ENCODE assay signal across 8 mouse cellular contexts in the genomic region with DNA sequence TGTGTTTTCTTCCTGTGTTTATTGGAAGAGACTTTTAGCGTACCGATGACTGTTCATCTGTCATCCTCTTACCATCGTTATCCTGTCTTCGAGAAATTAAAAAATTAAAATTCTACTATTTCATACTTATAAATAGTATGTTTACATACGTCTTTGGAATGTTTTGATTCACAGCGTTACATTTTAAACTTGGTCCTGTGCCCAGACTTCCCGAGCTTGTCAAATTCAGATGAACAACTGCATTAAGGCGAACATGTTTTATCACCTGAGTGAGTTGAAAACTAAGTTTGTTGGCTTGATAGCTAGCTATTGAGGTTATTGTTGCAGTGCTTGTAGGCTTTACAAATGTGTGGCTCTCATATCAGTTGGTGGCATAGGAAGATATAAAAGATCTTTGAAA. TPM values are rescaled to one million over a fixed set of nuclear protein-coding genes. Genes with fewer than 3 reads are reported as not detected.
DNase-seq lines count a peak whose midpoint lies in the region; ATAC-seq and TF ChIP-seq lines count a peak whose summit lies in the region.

No protein-coding gene starts in this region.

- H3K9ac ChIP-seq in hindbrain, postnatal 0 days (replicated peaks; ENCODE audit: low read length) = peak overlapping the region; percentile 77

- H3K27ac ChIP-seq in layer of hippocampus, adult 2 months = peak overlapping the region; percentile 90
- H3K27ac ChIP-seq in hindbrain, postnatal 0 days = peak overlapping the region; percentile 89; the same call in 1 of the 2 replicates

- H3K4me3 ChIP-seq in layer of hippocampus, adult 2 months = peak overlapping the region; percentile 97
- H3K4me3 ChIP-seq in hindbrain, postnatal 0 days (ENCODE audit: low read length) = peak overlapping the region; percentile 77
- peak overlapping the region; percentile 83 for H3K4me3 ChIP-seq in myocyte

- H3K79me2 ChIP-seq in myocyte (ENCODE audit: control insufficient read depth, insufficient read depth) = peaks cover 21% of the 10 kb centered on the region

- no peak for DNase-seq in layer of hippocampus, adult 2 months (ENCODE audit: low spot score in 2 of 2)
- DNase-seq in layer of hippocampus, postnatal 10 days (ENCODE audit: low spot score in 2 of 2) = no peak
- DNase-seq in c-Kit-positive CD71-positive TER-119-positive erythroid progenitor cells, embryonic 14.5 days (ENCODE audit: low spot score) = peak; percentile 14
- DNase-seq in hindbrain, postnatal 0 days (ENCODE audit: low spot score) = no peak
- DNase-seq in gastrocnemius, adult 18-20 months (ENCODE audit: low spot score) = no peak
- no peak for DNase-seq in embryo, embryonic 10.5 days (ENCODE audit: low spot score)

- 35% methylated on average over 8 of the region's 8 CpGs for WGBS in hindbrain, postnatal 0 days

- no peak for TF ChIP-seq CTCF in layer of hippocampus, adult 2 months (conservative IDR thresholded peaks at IDR 0.05)
- no peak for TF ChIP-seq CTCF in hindbrain, postnatal 0 days (IDR thresholded peaks at IDR 0.05; ENCODE audit: low read depth)

- no peak overlapping the region for H3ac ChIP-seq in myocyte (ENCODE audit: control insufficient read depth, insufficient read length)

- H3K36me3 ChIP-seq in hindbrain, postnatal 0 days (ENCODE audit: insufficient read depth, low read length) = no peaks in the 10 kb centered on the region
- peaks cover 6% of the 10 kb centered on the region for H3K36me3 ChIP-seq in myocyte (ENCODE audit: control insufficient read depth, insufficient read depth)

- TF ChIP-seq POLR2A in myocyte (IDR thresholded peaks at IDR 0.05; ENCODE audit: insufficient read length, low read depth) = no peak

- H3K4me2 ChIP-seq in hindbrain, postnatal 0 days (ENCODE audit: low read depth, low read length) = peak overlapping the region; percentile 77
- H3K4me2 ChIP-seq in myocyte (ENCODE audit: low read depth) = peak overlapping the region; percentile 70

- H3K27me3 ChIP-seq in hindbrain, postnatal 0 days (ENCODE audit: insufficient read depth, low read length) = no peaks in the 10 kb centered on the region
- no peaks in the 10 kb centered on the region for H3K27me3 ChIP-seq in myocyte (ENCODE audit: control insufficient read depth, insufficient read depth, insufficient read length)

- no peaks in the 10 kb centered on the region for H3K9me3 ChIP-seq in hindbrain, postnatal 0 days (ENCODE audit: low read length)

- no peak for ATAC-seq in hindbrain, postnatal 0 days
- ATAC-seq in monocyte, adult 5-6 weeks (replicated peaks; ENCODE audit: insufficient number of reproducible peaks, low FRiP score, low TSS enrichment, poor library complexity, severe bottlenecking) = no peak

- peaks cover 3% of the 10 kb centered on the region; the same call in 1 of the 2 replicates for H3K4me1 ChIP-seq in hindbrain, postnatal 0 days (ENCODE audit: insufficient read depth, low read length)

TF ChIP-seq in myocyte, 11 proteins besides CTCF, POLR2A, EP300 and RAD21:
- TF ChIP-seq MYOG (IDR thresholded peaks at IDR 0.05; ENCODE audit: control insufficient read depth in 1 of 3, insufficient read depth in 1 of 3, insufficient read length in 2 of 3, low read depth in 2 of 3) = no peak
- TF ChIP-seq CEBPB (IDR thresholded peaks at IDR 0.05; ENCODE audit: insufficient read depth, poor library complexity, severe bottlenecking) = no peak
- no peak for TF ChIP-seq SRF (IDR thresholded peaks at IDR 0.05; ENCODE audit: control insufficient read depth, insufficient read length, low read depth)
- no peak for TF ChIP-seq MYOD1 (IDR thresholded peaks at IDR 0.05; ENCODE audit: control insufficient read depth in 1 of 3, insufficient read length in 2 of 3, low read depth in 2 of 3)
- TF ChIP-seq POLR2AphosphoS2 (IDR thresholded peaks at IDR 0.05; ENCODE audit: insufficient read length, low read depth) = no peak
- TF ChIP-seq USF1 (IDR thresholded peaks at IDR 0.05; ENCODE audit: low read depth) = no peak
- no peak for TF ChIP-seq TCF12 (IDR thresholded peaks at IDR 0.05; ENCODE audit: insufficient read depth, poor library complexity, severe bottlenecking)
- no peak for TF ChIP-seq MAX (IDR thresholded peaks at IDR 0.05; ENCODE audit: low read depth)
- no peak for TF ChIP-seq REST (IDR thresholded peaks at IDR 0.05; ENCODE audit: insufficient read depth, insufficient read length)
- TF ChIP-seq TCF3 (IDR thresholded peaks at IDR 0.05; ENCODE audit: insufficient read length, low read depth) = no peak
- TF ChIP-seq E2F4 (IDR thresholded peaks at IDR 0.05; ENCODE audit: insufficient read depth) = no peak

RNA-seq across cellular contexts. Expression of gene Rab3gap1, which starts 0.7 kb away (rescaled TPM):
- total RNA-seq in layer of hippocampus, adult 2 months (2021) = 10 to 100 TPM; 70.6 to 72.5 TPM
- 10 to 100 TPM; 46.7 to 49.8 TPM for total RNA-seq in layer of hippocampus, postnatal 10 days (2021)
- total RNA-seq in hindbrain, postnatal 0 days (2014; rRNA removed) = 25.1 and 28.0 TPM in 2 replicates
- 17.4 and 18.7 TPM in 2 replicates for polyA plus RNA-seq in hindbrain, postnatal 0 days (2015; fragmentation: Nextera tagmentation; extraction: Ambion mirVana)
- polyA plus RNA-seq in myocyte (2012; fragmentation: generic; extraction: Trizol) = 20.0 TPM
- 48.1 to 66.4 TPM (median 49.2 TPM) in 3 replicates for total RNA-seq in monocyte, adult 5-6 weeks (2017)
- 10 to 100 TPM; 22.1 to 25.0 TPM for total RNA-seq in gastrocnemius, adult 18-20 months (2021)

RNA-seq across cellular contexts. Expression of gene Map3k19, which starts 14.4 kb away (rescaled TPM):
- 1 to 10 TPM; 5.6 to 6.8 TPM for total RNA-seq in layer of hippocampus, adult 2 months (2021)
- total RNA-seq in layer of hippocampus, postnatal 10 days (2021) = 1 to 10 TPM; 3.5 to 4.6 TPM
- total RNA-seq in hindbrain, postnatal 0 days (2014; rRNA removed) = 2.5 and 3.6 TPM in 2 replicates
- polyA plus RNA-seq in hindbrain, postnatal 0 days (2015; fragmentation: Nextera tagmentation; extraction: Ambion mirVana) = 0.94 and 0.95 TPM in 2 replicates
- 0.18 TPM for polyA plus RNA-seq in myocyte (2012; fragmentation: generic; extraction: Trizol)
- 0.19 to 1.3 TPM (median 0.78 TPM) in 3 replicates for total RNA-seq in monocyte, adult 5-6 weeks (2017)
- under 1 TPM in 1 of 2 experiments, not detected in 1; 0.05 TPM for total RNA-seq in gastrocnemius, adult 18-20 months (2021)
